Mouse (Mus musculus): Measurements from ENCODE around the gene Tmem253.

DNA sequence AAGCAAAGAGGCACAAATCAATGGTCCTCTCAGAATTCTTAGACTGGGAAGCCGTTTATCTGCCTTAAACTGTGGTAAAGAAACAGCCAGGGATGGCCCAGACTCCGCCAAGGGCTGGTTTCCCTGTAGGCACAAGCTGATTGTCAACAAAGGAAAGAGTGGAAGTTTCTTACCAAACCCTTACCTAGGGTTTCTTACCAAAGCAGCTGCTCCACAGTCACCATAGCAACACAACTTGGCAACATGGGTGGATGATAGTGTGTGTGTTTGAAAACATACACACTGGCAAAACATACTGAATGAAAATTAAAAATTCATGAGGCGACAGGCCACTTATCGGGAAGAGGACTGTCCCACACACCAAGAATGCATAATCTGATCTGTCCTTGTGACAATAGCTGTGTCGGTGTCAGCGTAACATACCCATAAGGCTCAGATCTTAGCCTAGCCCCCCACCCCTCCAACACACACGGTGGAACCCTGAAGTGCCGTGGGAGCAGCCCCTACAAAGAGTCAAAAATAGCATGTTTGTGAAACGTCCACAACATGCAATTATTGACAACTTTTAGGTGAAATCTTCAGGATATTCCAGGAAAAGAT is 30.6 kb downstream of the Tmem253 start:
- TF ChIP-seq TAL1 (IDR thresholded peaks at IDR 0.05; ENCODE audit: low read length) (no peak), GATA1 (IDR thresholded peaks at IDR 0.05; ENCODE audit: low read length) (no peak)

All from erythroblast, embryonic 14.5 days (primary cell).